Mouse (Mus musculus) lung, postnatal 0 days (tissue): ENCODE measurements at regions not wholly inside any gene's neighbourhood (a gene's known extent, or its start where the extent isn't known, plus 50 kb on each side); places are given as distances from the start of the nearest gene placed in this dataset.

ENCODE experiments used
- CTCF ChIP-seq: IDR thresholded peaks from 2 replicates; pipeline ENCODE4 v1.5.1; 2016; ENCODE audit warnings: antibody characterized with exemption, mild to moderate bottlenecking
- EP300 ChIP-seq: IDR thresholded peaks from 2 replicates; pipeline ENCODE4 v1.6.1; 2016; ENCODE audit warnings: antibody characterized with exemption, mild to moderate bottlenecking, control low read depth

DNA sequence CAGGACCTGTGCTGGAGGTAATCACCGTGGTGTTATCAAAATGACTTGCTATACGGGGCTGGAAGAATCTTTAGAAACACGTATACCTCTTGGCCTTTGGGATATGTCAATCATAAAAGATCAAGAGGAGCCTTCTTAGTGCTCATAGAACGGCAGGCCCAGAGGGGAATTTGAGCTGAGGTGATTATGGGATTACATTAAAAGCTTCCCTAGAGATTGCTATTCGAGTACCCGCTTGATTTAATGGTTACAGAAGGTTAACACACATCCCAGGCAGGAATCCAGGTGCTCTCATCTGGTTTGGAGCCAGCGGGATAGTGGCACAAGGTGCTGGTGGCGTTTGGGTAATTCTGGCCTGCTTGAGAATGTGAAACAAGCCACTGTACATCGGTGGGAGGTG lies 241.4 kb downstream of the Drd1 start:
- TF ChIP-seq CTCF (no peak), EP300 (no peak)
